Mouse (Mus musculus): Measurements from ENCODE around the gene Lhpp. TPM values are rescaled to one million over a fixed set of nuclear protein-coding genes. Genes with fewer than 3 reads are reported as not detected.

The Lhpp gene
- polyA plus RNA-seq, 1 experiment from 2014 or later, result 17.4 TPM

DNA sequence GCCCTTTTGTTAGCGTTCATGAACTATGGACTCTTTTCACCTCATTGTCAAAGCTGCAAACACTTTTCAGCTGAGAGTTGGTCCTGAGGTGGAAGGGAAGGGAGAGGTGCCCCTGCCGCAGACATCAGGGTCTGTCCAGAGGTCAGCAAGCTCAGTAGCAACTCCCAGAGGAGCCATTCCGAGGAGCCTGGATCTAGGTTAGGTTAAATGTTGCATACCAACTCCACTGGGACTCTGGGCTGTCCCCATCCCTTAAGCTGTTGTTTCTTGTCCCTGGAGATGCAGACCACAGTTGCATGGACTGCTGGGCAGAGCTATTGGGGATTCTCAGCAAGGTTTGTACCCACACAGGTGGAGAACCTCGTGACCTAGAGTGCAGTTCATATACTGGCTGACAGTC is 88.7 kb downstream of the Lhpp start:
- no peaks in the 10 kb centered on the region for H3K9me3 ChIP-seq (replicated peaks)
- WGBS, result 72% methylated on average over 4 of the region's 4 CpGs
- no peak for ATAC-seq (ENCODE audit: insufficient number of reproducible peaks, low FRiP score, low TSS enrichment, low read depth)
- H3K4me3 ChIP-seq (replicated peaks), result no peak overlapping the region
- H3K4me1 ChIP-seq, result peaks cover 19% of the 10 kb centered on the region
- no peak overlapping the region for H3K4me2 ChIP-seq (replicated peaks)
- H3K36me3 ChIP-seq, result no peaks in the 10 kb centered on the region
- H3K27ac ChIP-seq (replicated peaks), result no peak overlapping the region
- H3K9ac ChIP-seq, result no peak overlapping the region
- no peaks in the 10 kb centered on the region for H3K27me3 ChIP-seq

DNA sequence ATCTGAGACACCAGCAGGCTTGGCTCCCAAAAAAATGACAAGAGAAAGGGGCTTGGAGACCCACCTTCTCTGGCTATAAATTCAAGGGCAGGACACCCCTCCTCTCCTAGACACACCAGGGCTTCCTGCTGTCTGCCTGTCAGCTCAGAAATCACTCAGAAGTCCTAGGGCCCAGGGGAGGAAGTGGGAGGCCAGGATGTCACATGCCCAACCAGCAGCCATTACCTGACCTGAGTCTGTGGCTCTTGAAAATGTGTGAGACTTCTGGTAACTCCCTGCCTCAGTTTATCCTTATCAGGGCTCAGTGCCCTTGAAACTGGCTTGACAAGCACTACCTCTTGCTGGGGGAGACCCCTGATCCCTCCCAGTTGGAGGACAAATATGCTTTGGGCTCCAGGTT is 89.2 kb downstream of the Lhpp start:
- ATAC-seq (ENCODE audit: insufficient number of reproducible peaks, low FRiP score, low TSS enrichment, low read depth), result no peak
- Histone ChIP-seq H3K4me3 (replicated peaks) (no peak overlapping the region), H3K36me3 (no peaks in the 10 kb centered on the region), H3K9me3 (replicated peaks) (no peaks in the 10 kb centered on the region), H3K27me3 (no peaks in the 10 kb centered on the region), H3K4me2 (replicated peaks) (no peak overlapping the region), H3K4me1 (peaks cover 19% of the 10 kb centered on the region), H3K9ac (no peak overlapping the region), H3K27ac (replicated peaks) (no peak overlapping the region)

DNA sequence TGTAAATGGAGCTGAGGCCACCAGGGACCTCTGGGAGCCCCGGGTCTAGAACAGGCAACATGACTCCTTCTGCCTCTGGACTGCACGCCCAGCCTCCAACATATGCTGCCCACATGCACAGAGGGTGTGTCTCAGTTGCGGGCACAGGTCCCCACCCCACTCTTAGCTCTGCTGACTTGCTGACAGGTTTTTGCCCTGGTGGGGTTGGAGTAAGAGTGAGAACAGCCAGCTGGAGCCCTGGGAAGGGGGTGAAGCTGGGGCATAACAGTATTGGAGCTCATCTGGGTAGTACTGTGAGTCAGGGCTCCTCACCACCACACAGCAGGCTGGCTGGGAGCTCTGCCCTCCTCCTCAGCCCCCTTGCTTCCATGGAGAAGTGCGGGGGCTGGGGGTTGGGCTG is 89.7 kb downstream of the Lhpp start:
- Histone ChIP-seq H3K9ac (no peak overlapping the region), H3K4me3 (replicated peaks) (no peak overlapping the region), H3K4me2 (replicated peaks) (no peak overlapping the region), H3K9me3 (replicated peaks) (no peaks in the 10 kb centered on the region), H3K27ac (replicated peaks) (no peak overlapping the region), H3K36me3 (no peaks in the 10 kb centered on the region), H3K27me3 (no peaks in the 10 kb centered on the region), H3K4me1 (peaks cover 19% of the 10 kb centered on the region)
- WGBS, result 46% methylated on average over 4 of the region's 4 CpGs
- peak; percentile 80 for ATAC-seq (ENCODE audit: insufficient number of reproducible peaks, low FRiP score, low TSS enrichment, low read depth)

GRCm38 (mm10) chr7:132701412-132701811 is 91.0 kb downstream of the Lhpp start:
- H3K4me2 ChIP-seq (replicated peaks), result no peak overlapping the region
- H3K36me3 ChIP-seq, result no peaks in the 10 kb centered on the region
- H3K9me3 ChIP-seq (replicated peaks), result no peaks in the 10 kb centered on the region
- H3K27ac ChIP-seq (replicated peaks), result no peak overlapping the region
- ATAC-seq (ENCODE audit: insufficient number of reproducible peaks, low FRiP score, low TSS enrichment, low read depth), result no peak
- no peak overlapping the region for H3K4me3 ChIP-seq (replicated peaks)
- no peak overlapping the region for H3K9ac ChIP-seq
- H3K27me3 ChIP-seq, result no peaks in the 10 kb centered on the region
- WGBS, result 77% methylated on average over 3 of the region's 3 CpGs
- H3K4me1 ChIP-seq, result peaks cover 19% of the 10 kb centered on the region

- H3K9ac ChIP-seq, result no peak overlapping the region
- H3K4me3 ChIP-seq (replicated peaks), result no peak overlapping the region
- peaks cover 19% of the 10 kb centered on the region for H3K4me1 ChIP-seq
- no peak for ATAC-seq (ENCODE audit: insufficient number of reproducible peaks, low FRiP score, low TSS enrichment, low read depth)
- H3K27me3 ChIP-seq, result no peaks in the 10 kb centered on the region
- no peak overlapping the region for H3K4me2 ChIP-seq (replicated peaks)
- no peaks in the 10 kb centered on the region for H3K36me3 ChIP-seq
- H3K9me3 ChIP-seq (replicated peaks), result no peaks in the 10 kb centered on the region
- no peak overlapping the region for H3K27ac ChIP-seq (replicated peaks)
- WGBS, result 83% methylated on average over 3 of the region's 3 CpGs
Measured at GRCm38 (mm10) chr7:132702024-132702423, 91.6 kb downstream of the Lhpp start.

GRCm38 (mm10) chr7:132702492-132703070 is 92.1 kb downstream of the Lhpp start:
- Histone ChIP-seq H3K4me3 (replicated peaks) (no peak overlapping the region), H3K9me3 (replicated peaks) (no peaks in the 10 kb centered on the region), H3K36me3 (no peaks in the 10 kb centered on the region), H3K27me3 (no peaks in the 10 kb centered on the region), H3K9ac (no peak overlapping the region), H3K4me2 (replicated peaks) (no peak overlapping the region), H3K27ac (replicated peaks) (no peak overlapping the region), H3K4me1 (peaks cover 21% of the 10 kb centered on the region)
- no peak for ATAC-seq (ENCODE audit: insufficient number of reproducible peaks, low FRiP score, low TSS enrichment, low read depth)
- 70% methylated on average over 5 of the region's 5 CpGs for WGBS

DNA sequence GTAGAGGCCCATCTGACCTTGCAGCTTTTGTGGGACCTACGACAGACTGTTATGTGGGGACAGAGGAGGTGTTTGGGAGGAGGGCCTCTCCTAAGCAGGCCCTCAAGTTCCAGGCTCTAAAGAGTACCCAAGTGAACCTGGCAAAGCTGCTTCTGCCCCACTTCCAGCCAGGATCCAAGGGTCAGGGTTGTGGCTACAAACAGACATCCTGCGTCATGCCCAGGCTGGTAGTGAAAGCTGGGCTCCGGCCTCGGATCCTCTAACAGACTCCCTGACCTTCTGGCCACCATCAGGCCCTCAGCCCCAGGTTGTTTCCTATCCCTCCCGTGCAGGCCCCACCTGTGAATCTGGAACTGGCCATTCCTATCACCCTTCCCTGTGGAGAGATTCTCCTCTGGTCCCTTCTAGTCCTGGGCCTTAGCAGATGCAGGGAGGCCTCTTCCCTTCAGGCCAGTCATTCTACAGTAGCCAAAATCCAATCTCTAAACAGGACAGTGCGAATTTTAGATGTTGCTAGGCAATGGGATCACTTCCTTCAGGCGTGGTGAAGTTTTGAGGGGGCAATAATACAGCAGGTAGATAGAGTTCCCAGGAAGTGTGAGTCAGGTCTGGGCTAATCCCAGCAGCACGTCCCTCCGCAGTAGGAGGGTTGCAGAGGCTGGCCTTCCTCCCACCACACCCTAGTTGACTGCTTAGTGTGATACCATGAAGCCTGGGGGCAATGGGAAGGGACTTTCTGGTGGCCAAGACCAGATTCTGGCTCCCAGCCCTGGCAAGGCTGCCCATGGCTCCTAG is 93.3 kb downstream of the Lhpp start:
- no peak for ATAC-seq (ENCODE audit: insufficient number of reproducible peaks, low FRiP score, low TSS enrichment, low read depth)
- H3K9ac ChIP-seq, result no peak overlapping the region
- no peak overlapping the region for H3K27ac ChIP-seq (replicated peaks)
- no peaks in the 10 kb centered on the region for H3K27me3 ChIP-seq
- H3K9me3 ChIP-seq (replicated peaks), result no peaks in the 10 kb centered on the region
- no peak overlapping the region for H3K4me3 ChIP-seq (replicated peaks)
- WGBS, result 80% methylated on average over 9 of the region's 9 CpGs
- H3K4me1 ChIP-seq, result peaks cover 23% of the 10 kb centered on the region
- H3K36me3 ChIP-seq, result no peaks in the 10 kb centered on the region
- no peak overlapping the region for H3K4me2 ChIP-seq (replicated peaks)

DNA sequence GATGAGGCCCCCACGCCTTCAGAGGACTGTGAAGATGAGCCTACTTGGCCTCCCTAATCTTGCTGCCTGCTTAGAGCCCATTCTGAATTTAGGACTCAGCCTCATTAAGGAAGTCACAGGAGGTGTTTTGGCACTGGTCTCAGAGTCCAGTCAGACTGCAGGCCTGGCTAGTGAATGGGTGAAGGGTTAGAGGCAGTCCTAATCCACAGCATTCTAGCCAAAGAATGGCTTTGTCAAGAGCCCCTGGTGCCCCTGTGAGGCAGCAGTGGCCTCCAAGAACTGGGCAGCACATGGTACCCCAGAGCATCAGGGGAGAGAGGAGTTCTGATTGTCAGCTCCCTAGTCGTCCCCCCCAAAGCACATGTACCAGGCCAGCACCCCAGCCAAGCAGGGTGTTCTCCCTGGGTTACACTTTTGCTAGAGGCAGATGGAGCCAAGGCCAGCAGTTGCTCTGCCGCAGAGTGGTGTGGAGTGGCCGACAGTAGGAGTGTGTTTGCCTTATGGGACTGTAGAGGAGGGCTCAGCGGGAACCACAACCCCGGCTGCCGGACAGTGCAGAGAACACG is 94.0 kb downstream of the Lhpp start:
- Histone ChIP-seq H3K27ac (replicated peaks) (no peak overlapping the region), H3K4me3 (replicated peaks) (no peak overlapping the region), H3K4me1 (peaks cover 17% of the 10 kb centered on the region), H3K4me2 (replicated peaks) (no peak overlapping the region), H3K36me3 (no peaks in the 10 kb centered on the region), H3K27me3 (no peaks in the 10 kb centered on the region), H3K9ac (no peak overlapping the region), H3K9me3 (replicated peaks) (no peaks in the 10 kb centered on the region)
- 88% methylated on average over 8 of the region's 8 CpGs for WGBS
- ATAC-seq (ENCODE audit: insufficient number of reproducible peaks, low FRiP score, low TSS enrichment, low read depth), result no peak

GRCm38 (mm10) chr7:132705130-132705529 is 94.7 kb downstream of the Lhpp start:
- H3K36me3 ChIP-seq, result no peaks in the 10 kb centered on the region
- H3K4me3 ChIP-seq (replicated peaks), result no peak overlapping the region
- no peak for ATAC-seq (ENCODE audit: insufficient number of reproducible peaks, low FRiP score, low TSS enrichment, low read depth)
- H3K9ac ChIP-seq, result no peak overlapping the region
- no peak overlapping the region for H3K27ac ChIP-seq (replicated peaks)
- peaks cover 9% of the 10 kb centered on the region for H3K4me1 ChIP-seq
- no peaks in the 10 kb centered on the region for H3K9me3 ChIP-seq (replicated peaks)
- H3K4me2 ChIP-seq (replicated peaks), result no peak overlapping the region
- WGBS, result 91% methylated on average over 7 of the region's 7 CpGs
- H3K27me3 ChIP-seq, result no peaks in the 10 kb centered on the region

DNA sequence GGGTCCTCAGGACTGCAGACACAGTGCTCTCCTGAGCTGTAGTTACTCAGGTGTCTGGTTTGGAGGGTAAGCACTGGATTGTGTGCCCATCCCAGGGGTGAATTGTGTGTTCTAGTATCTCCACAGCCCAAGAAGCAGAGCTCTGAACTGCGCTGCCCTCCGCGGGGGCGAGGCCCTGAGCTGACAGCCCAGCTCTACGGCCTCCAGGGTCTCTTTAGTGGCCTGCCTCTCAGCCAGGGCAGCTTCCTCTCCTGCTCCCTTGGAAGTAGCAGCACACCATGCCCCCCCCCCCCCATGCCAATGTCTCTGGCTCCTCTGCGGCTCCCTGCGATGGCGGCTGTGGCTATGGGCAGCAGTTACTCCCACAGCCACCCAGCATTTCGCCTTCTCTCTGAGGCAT is 101.1 kb downstream of the Lhpp start:
- no peak overlapping the region for H3K27ac ChIP-seq (replicated peaks)
- WGBS, result 86% methylated on average over 9 of the region's 9 CpGs
- H3K9ac ChIP-seq, result no peak overlapping the region
- peaks cover 47% of the 10 kb centered on the region for H3K4me1 ChIP-seq
- H3K36me3 ChIP-seq, result 0 out of 2 replicates have a peak, but pooled peaks cover 2% of the 10 kb centered on the region
- H3K27me3 ChIP-seq, result no peaks in the 10 kb centered on the region
- no peak overlapping the region for H3K4me2 ChIP-seq (replicated peaks)
- no peak overlapping the region for H3K4me3 ChIP-seq (replicated peaks)
- no peaks in the 10 kb centered on the region for H3K9me3 ChIP-seq (replicated peaks)
- no peak for ATAC-seq (ENCODE audit: insufficient number of reproducible peaks, low FRiP score, low TSS enrichment, low read depth)

DNA sequence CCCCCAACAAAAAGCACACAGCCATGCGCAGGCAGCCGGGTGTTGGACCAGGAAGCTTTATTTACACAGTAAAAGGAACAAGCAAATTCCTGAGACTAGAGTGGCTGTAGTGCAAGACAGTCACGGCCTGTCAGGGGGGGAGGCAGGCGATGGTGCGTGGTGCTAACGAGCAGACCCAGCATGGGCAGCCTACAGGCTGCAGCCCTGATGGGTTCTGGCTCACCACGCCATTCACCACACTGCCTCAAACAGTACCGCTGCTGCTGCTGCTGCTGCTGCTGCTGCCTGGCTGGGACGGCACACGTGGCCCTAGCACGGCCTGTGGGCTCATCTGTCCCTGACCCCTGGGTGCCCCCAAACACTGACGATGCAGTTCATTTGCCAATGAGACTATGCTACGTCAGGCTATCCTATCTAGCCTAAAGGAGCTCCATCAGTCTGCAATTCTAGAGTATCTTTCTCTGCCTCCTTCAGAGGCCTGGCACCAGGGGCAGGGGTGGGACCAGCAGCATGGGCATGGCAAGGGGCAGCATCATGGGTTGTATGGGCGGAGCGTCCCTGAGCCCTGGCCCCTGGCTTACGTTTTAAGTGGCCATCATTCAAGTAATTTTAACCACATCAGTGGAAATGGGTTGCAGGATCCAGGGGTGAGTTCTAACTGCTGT is 101.7 kb downstream of the Lhpp start:
- Histone ChIP-seq H3K27ac (replicated peaks) (no peak overlapping the region), H3K27me3 (no peaks in the 10 kb centered on the region), H3K4me1 (peaks cover 47% of the 10 kb centered on the region), H3K9ac (no peak overlapping the region), H3K4me3 (replicated peaks) (no peak overlapping the region), H3K4me2 (replicated peaks) (no peak overlapping the region), H3K36me3 (0 out of 2 replicates have a peak, but pooled peaks cover 2% of the 10 kb centered on the region), H3K9me3 (replicated peaks) (no peaks in the 10 kb centered on the region)
- 47% methylated on average over 16 of the region's 16 CpGs for WGBS
- no peak for ATAC-seq (ENCODE audit: insufficient number of reproducible peaks, low FRiP score, low TSS enrichment, low read depth)

All from embryonic facial prominence, embryonic 15.5 days (tissue).